Mouse (Mus musculus) bone marrow, adult 2 months (tissue): Measurements from ENCODE around the gene Naxd.

Source experiments
- CTCF ChIP-seq: fragments of 200-500 bp; IDR thresholded peaks from 2 replicates; pipeline ENCODE4 v1.5.1; 2011; ENCODE audit warnings: low read length, control low read depth; ENCODE audit not compliant: control insufficient read depth, insufficient read depth
- POLR2A ChIP-seq: fragments of 200-500 bp; IDR thresholded peaks from 2 replicates; pipeline ENCODE4 v1.6.1; 2011; ENCODE audit warnings: low read depth, mild to moderate bottlenecking, control low read depth, low read length, borderline replicate concordance; ENCODE audit not compliant: control insufficient read depth

- no peak for TF ChIP-seq CTCF
- TF ChIP-seq POLR2A = no peak
Observed at GRCm38 (mm10) chr8:11516292-11516691, 19.0 kb downstream of the Naxd start.
